8 mouse cellular contexts compared by ENCODE assay signal in genomic region chr13:48227136-48227535, GRCm38 (mm10). TPM values are rescaled to one million over a fixed set of nuclear protein-coding genes. Genes with fewer than 3 reads are reported as not detected.
DNase-seq lines count a peak whose midpoint lies in the region; ATAC-seq lines count a peak whose summit lies in the region.

No protein-coding gene starts in this region.

- intact Hi-C loops in left cerebral cortex, postnatal 10 days (cut with DNase I): no loop called here

- no peak overlapping the region for H3K9ac ChIP-seq in kidney, embryonic 16.5 days (replicated peaks; ENCODE audit: low read length)
- no peak overlapping the region; the same call in 1 of the 2 replicates for H3K9ac ChIP-seq in midbrain, embryonic 14.5 days (replicated peaks; ENCODE audit: low read length)

- peaks cover 11% of the 10 kb centered on the region for H3K4me1 ChIP-seq in kidney, embryonic 16.5 days (ENCODE audit: insufficient read depth, low read length)
- peaks cover 19% of the 10 kb centered on the region for H3K4me1 ChIP-seq in midbrain, embryonic 14.5 days (ENCODE audit: control insufficient read depth, insufficient read depth, low read length)

- 33% methylated on average over 8 of the region's 8 CpGs for WGBS in kidney, embryonic 16.5 days
- WGBS in midbrain, embryonic 14.5 days: 27% methylated on average over 8 of the region's 8 CpGs

- no peaks in the 10 kb centered on the region for H3K9me3 ChIP-seq in kidney, embryonic 16.5 days (ENCODE audit: low read length)
- H3K9me3 ChIP-seq in midbrain, embryonic 14.5 days (ENCODE audit: control insufficient read depth, low read length): no peaks in the 10 kb centered on the region

- peak; percentile 11 to 36 for DNase-seq in left cerebral cortex, postnatal 10 days (ENCODE audit: extremely low spot score in 1 of 2, low spot score in 2 of 2)
- no peak for DNase-seq in left cerebral cortex, adult 8-10 months (ENCODE audit: low spot score in 2 of 2)
- DNase-seq in cerebellum, postnatal 14 days: peak; percentile 17 to 18
- DNase-seq in midbrain, embryonic 14.5 days: peak; percentile 51
- DNase-seq in spleen, postnatal 10 days (ENCODE audit: low spot score in 2 of 2): no peak
- no peak for DNase-seq in urinary bladder, postnatal 14 days (ENCODE audit: low spot score)

- no peaks in the 10 kb centered on the region for H3K36me3 ChIP-seq in kidney, embryonic 16.5 days (ENCODE audit: insufficient read depth, low read length)
- H3K36me3 ChIP-seq in midbrain, embryonic 14.5 days (ENCODE audit: control insufficient read depth, insufficient read depth, low read length): no peaks in the 10 kb centered on the region

- no peaks in the 10 kb centered on the region for H3K27me3 ChIP-seq in kidney, embryonic 16.5 days (ENCODE audit: insufficient read depth, low read length)
- no peaks in the 10 kb centered on the region for H3K27me3 ChIP-seq in midbrain, embryonic 14.5 days (ENCODE audit: control insufficient read depth, insufficient read depth, low read length)

- ATAC-seq in frontal cortex, adult (ENCODE audit: low TSS enrichment): 0 out of 2 replicates have a peak, but pooled peaks have one; percentile 26
- ATAC-seq in kidney, embryonic 16.5 days (ENCODE audit: low FRiP score, low TSS enrichment): no peak
- ATAC-seq in midbrain, embryonic 14.5 days (ENCODE audit: low FRiP score, low TSS enrichment): no peak

- peak overlapping the region; percentile 26; the same call in 1 of the 2 replicates for H3K4me3 ChIP-seq in kidney, embryonic 16.5 days (ENCODE audit: low read length)
- peak overlapping the region; percentile 37; the same call in 1 of the 2 replicates for H3K4me3 ChIP-seq in midbrain, embryonic 14.5 days (replicated peaks; ENCODE audit: low read depth, low read length)

- peak overlapping the region; percentile 66; the same call in 1 of the 2 replicates for H3K27ac ChIP-seq in kidney, embryonic 16.5 days (ENCODE audit: low read length)
- H3K27ac ChIP-seq in midbrain, embryonic 14.5 days (replicated peaks; ENCODE audit: low read depth, low read length): peak overlapping the region; percentile 67

- H3K4me2 ChIP-seq in kidney, embryonic 16.5 days (replicated peaks; ENCODE audit: low read depth, low read length): peak overlapping the region; percentile 43
- peak overlapping the region; percentile 69 for H3K4me2 ChIP-seq in midbrain, embryonic 14.5 days (ENCODE audit: low read length)

RNA-seq across cellular contexts. Expression of gene Id4, which starts 33.9 kb away (rescaled TPM):
- 10 to 100 TPM; 20.2 to 27.1 TPM for total RNA-seq in left cerebral cortex, postnatal 10 days (2021)
- total RNA-seq in left cerebral cortex, adult 8-10 months (2022): 10 to 100 TPM; 55.0 to 68.0 (median 62.2) TPM
- 5.7 and 13.7 TPM in 2 replicates for polyA plus RNA-seq in kidney, embryonic 16.5 days (2015; fragmentation: Nextera tagmentation; extraction: Ambion mirVana)
- polyA plus RNA-seq in midbrain, embryonic 14.5 days (2014; fragmentation: Nextera tagmentation; extraction: Ambion mirVana): 149 and 156 TPM in 2 replicates

Comparison
In these comparisons a context has a peak if more than half of its experiments do, and no peak if none do; other contexts are left out.
1. DNase-seq: peak in left cerebral cortex, postnatal 10 days (2 of 2), cerebellum, postnatal 14 days (2 of 2) and midbrain, embryonic 14.5 days (single experiment); none in left cerebral cortex, adult 8-10 months (0 of 2), spleen, postnatal 10 days (0 of 2) and urinary bladder, postnatal 14 days (single experiment).